Mouse (Mus musculus): ENCODE results near the gene Josd2. TPM values are rescaled to one million over a fixed set of nuclear protein-coding genes. Genes with fewer than 3 reads are reported as not detected.

Josd2 gene
- total and polyA plus RNA-seq, 3 experiments: 22.1 to 162 (median 55.0) TPM

DNA sequence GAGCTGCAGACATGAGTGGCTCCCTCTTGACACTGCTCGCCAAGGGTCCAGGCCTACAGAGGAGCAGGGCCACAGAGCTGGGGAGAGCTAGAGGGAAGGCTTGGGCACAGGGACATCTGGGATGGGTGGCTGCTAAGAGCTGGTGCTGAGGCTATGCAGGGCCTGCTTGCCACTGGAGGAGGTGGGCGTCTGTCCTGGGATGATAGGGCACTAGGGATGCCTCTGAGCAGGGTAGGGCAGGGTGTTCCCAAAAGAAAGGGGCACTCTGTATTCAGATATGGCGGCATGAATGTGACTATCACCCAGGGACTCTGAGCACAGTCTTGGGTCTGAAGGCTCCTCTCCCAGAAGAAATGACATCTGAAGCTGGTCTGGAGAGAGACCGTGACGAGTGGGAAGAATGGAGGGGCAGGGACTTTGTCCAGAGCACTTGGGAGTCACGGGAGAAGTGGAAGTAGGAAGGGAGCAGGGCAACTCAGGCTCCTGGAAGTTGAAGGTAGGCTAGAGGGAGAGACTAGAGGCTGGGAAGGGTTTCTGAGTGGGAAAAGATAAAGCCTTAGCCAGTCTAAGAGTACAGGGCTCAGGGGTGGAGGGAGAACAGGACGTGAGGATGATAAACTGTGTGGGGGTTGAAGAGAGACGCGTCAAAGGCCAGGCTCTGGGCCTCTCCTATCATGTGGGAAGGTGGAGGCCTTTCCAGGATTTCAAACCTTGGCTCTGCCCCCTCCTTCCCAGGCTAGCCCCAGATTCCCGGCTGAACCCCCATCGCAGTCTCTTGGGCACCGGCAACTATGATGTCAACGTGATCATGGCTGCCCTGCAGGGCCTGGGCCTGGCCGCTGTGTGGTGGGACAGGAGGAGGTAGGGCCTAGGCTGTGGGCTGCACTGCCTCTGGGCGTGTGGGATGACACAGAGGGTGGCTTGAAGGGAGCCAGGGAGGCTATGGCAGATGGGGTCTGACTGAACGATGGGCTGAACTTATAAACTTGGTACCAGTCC lies 2.2 kb downstream of the Josd2 start:
- Histone ChIP-seq H3K9me3 (replicated peaks) (no peaks in the 10 kb centered on the region), H3K4me3 (ENCODE audit: low read depth, low read length) (peak overlapping the region; percentile 57; the same call in 1 of the 2 replicates), H3K36me3 (replicated peaks) (peaks cover 37% of the 10 kb centered on the region), H3K27me3 (ENCODE audit: insufficient read depth, low read length) (peaks cover 7% of the 10 kb centered on the region), H3K4me1 (ENCODE audit: insufficient read depth, low read depth, low read length) (peaks cover 75% of the 10 kb centered on the region)
- no peak for TF ChIP-seq GATA1 (IDR thresholded peaks at IDR 0.05; ENCODE audit: borderline replicate concordance, low read length)
- no peak for TF ChIP-seq TAL1 (conservative IDR thresholded peaks at IDR 0.05; ENCODE audit: low read depth, low read length)
- TF ChIP-seq POLR2AphosphoS5 (IDR thresholded peaks at IDR 0.05; ENCODE audit: insufficient replicate concordance, low read depth, low read length): no peak
- no peak for TF ChIP-seq CTCF (IDR thresholded peaks at IDR 0.05; ENCODE audit: low read depth, low read length)
- no peak for TF ChIP-seq GATA2 (IDR thresholded peaks at IDR 0.05; ENCODE audit: borderline replicate concordance, low read depth, low read length)
- no peak for ATAC-seq (ENCODE audit: extremely low read depth, insufficient number of reproducible peaks, low FRiP score, poor library complexity, severe bottlenecking)
- no peak for DNase-seq (ENCODE audit: low spot score)

DNA sequence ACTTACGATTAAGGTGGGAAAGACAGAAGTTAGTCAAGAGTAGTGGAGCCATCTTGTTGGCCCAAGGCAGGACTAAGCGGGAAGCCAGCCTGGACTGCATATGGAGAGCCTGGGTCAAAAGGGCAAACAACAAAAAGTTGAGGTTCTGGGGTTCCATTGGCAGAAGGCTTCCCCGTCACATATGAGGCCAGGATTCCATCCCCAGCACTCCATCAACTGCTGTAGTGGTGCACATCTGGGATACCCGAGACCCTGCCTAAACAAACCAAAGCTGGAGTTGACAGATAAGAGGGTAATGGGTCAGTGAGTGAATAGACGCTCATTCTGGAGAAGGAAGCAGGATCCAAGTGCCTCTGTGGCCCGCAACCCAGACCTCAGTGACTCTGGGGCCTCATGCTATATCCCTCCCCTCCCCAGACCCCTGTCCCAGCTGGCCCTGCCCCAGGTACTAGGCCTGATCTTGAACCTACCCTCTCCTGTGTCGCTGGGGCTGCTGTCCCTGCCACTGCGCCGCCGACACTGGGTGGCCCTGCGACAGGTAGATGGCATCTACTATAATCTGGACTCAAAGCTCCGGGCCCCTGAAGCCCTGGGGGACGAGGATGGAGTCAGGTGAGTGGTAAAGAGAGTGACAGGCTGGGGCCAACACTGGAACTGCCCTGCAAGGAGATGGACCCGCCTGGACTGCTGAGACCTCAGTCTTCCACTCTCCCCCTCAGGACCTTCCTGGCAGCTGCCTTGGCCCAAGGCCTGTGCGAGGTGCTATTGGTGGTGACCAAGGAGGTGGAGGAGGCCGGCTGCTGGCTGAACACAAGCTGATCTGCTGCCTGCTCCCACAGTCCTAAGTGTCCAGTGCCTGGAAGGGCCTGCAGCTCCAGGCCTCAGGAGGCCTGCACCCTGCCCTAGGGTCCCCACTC lies 3.2 kb downstream of the Josd2 start:
- ATAC-seq (ENCODE audit: extremely low read depth, insufficient number of reproducible peaks, low FRiP score, poor library complexity, severe bottlenecking) (no peak), DNase-seq (ENCODE audit: low spot score) (no peak)
- Histone ChIP-seq H3K36me3 (replicated peaks) (peaks cover 37% of the 10 kb centered on the region), H3K9me3 (replicated peaks) (no peaks in the 10 kb centered on the region), H3K4me3 (ENCODE audit: low read depth, low read length) (no peak overlapping the region; the same call in 1 of the 2 replicates), H3K4me1 (ENCODE audit: insufficient read depth, low read depth, low read length) (peaks cover 80% of the 10 kb centered on the region), H3K27me3 (ENCODE audit: insufficient read depth, low read length) (peaks cover 15% of the 10 kb centered on the region)
- TF ChIP-seq TAL1 (conservative IDR thresholded peaks at IDR 0.05; ENCODE audit: low read depth, low read length): peak; percentile 37; the same call in 1 of the 2 replicates
- no peak for TF ChIP-seq GATA2 (IDR thresholded peaks at IDR 0.05; ENCODE audit: borderline replicate concordance, low read depth, low read length)

DNA sequence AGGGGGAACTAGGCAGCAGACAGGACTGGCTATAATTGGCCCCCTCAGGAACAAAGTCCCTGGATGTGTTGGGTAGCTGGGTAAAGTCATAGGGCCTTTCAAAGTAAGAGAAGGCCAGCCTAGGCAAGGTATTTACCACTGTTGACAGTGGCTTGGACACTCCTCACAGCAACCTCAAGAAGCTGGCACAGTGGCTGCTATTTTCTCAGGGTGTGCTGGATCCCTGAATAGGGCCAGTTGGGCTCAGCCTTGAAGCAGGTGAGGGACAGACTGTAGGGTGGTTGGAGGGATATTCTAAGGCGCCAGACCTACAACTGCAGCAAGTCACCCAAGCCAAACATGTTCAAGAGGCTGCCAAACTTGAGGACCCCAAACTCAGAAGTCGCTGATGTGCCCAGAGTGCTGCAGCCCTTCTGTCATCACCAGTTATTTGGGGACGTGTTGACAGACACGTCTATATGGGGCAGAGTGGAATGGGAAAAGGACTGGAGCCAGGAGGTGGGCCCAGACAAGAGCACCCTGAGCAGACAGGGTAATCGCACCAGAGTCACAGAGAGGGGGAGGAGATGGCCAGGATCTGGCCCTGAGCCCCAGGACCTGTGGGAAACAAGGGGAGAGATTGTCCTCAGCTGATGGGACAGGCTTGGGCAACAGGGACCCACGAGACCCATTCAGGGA lies 4.2 kb downstream of the Josd2 start:
- no peak overlapping the region for H3K4me3 ChIP-seq (ENCODE audit: low read depth, low read length)
- TF ChIP-seq GATA2 (IDR thresholded peaks at IDR 0.05; ENCODE audit: borderline replicate concordance, low read depth, low read length) (no peak), POLR2AphosphoS5 (IDR thresholded peaks at IDR 0.05; ENCODE audit: insufficient replicate concordance, low read depth, low read length) (no peak), CTCF (IDR thresholded peaks at IDR 0.05; ENCODE audit: low read depth, low read length) (no peak)
- peaks cover 73% of the 10 kb centered on the region for H3K4me1 ChIP-seq (ENCODE audit: insufficient read depth, low read depth, low read length)
- DNase-seq (ENCODE audit: low spot score) (no peak), ATAC-seq (ENCODE audit: extremely low read depth, insufficient number of reproducible peaks, low FRiP score, poor library complexity, severe bottlenecking) (no peak)
- H3K36me3 ChIP-seq (replicated peaks): peaks cover 37% of the 10 kb centered on the region
- H3K9me3 ChIP-seq (replicated peaks): no peaks in the 10 kb centered on the region
- peaks cover 15% of the 10 kb centered on the region for H3K27me3 ChIP-seq (ENCODE audit: insufficient read depth, low read length)

GRCm38 (mm10) chr7:44472558-44472885 lies 4.7 kb downstream of the Josd2 start:
- no peak overlapping the region for H3K4me3 ChIP-seq (ENCODE audit: low read depth, low read length)
- DNase-seq (ENCODE audit: low spot score): no peak
- H3K36me3 ChIP-seq (replicated peaks): peaks cover 37% of the 10 kb centered on the region
- ATAC-seq (ENCODE audit: extremely low read depth, insufficient number of reproducible peaks, low FRiP score, poor library complexity, severe bottlenecking): no peak
- peaks cover 68% of the 10 kb centered on the region for H3K4me1 ChIP-seq (ENCODE audit: insufficient read depth, low read depth, low read length)
- no peaks in the 10 kb centered on the region for H3K9me3 ChIP-seq (replicated peaks)
- no peak for TF ChIP-seq TAL1 (conservative IDR thresholded peaks at IDR 0.05; ENCODE audit: low read depth, low read length)
- TF ChIP-seq GATA1 (IDR thresholded peaks at IDR 0.05; ENCODE audit: borderline replicate concordance, low read length): no peak
- TF ChIP-seq CTCF (IDR thresholded peaks at IDR 0.05; ENCODE audit: low read depth, low read length): no peak
- TF ChIP-seq GATA2 (IDR thresholded peaks at IDR 0.05; ENCODE audit: borderline replicate concordance, low read depth, low read length): no peak
- TF ChIP-seq POLR2AphosphoS5 (IDR thresholded peaks at IDR 0.05; ENCODE audit: insufficient replicate concordance, low read depth, low read length): no peak
- peaks cover 15% of the 10 kb centered on the region for H3K27me3 ChIP-seq (ENCODE audit: insufficient read depth, low read length)

GRCm38 (mm10) chr7:44472961-44473646 lies 5.3 kb downstream of the Josd2 start:
- DNase-seq (ENCODE audit: low spot score) (no peak), ATAC-seq (ENCODE audit: extremely low read depth, insufficient number of reproducible peaks, low FRiP score, poor library complexity, severe bottlenecking) (no peak)
- H3K4me3 ChIP-seq (ENCODE audit: low read depth, low read length): no peak overlapping the region; the same call in 1 of the 2 replicates
- H3K36me3 ChIP-seq (replicated peaks): peaks cover 37% of the 10 kb centered on the region
- peaks cover 18% of the 10 kb centered on the region for H3K27me3 ChIP-seq (ENCODE audit: insufficient read depth, low read length)
- H3K9me3 ChIP-seq (replicated peaks): no peaks in the 10 kb centered on the region
- TF ChIP-seq GATA2 (IDR thresholded peaks at IDR 0.05; ENCODE audit: borderline replicate concordance, low read depth, low read length) (no peak), POLR2AphosphoS5 (IDR thresholded peaks at IDR 0.05; ENCODE audit: insufficient replicate concordance, low read depth, low read length) (no peak), CTCF (IDR thresholded peaks at IDR 0.05; ENCODE audit: low read depth, low read length) (no peak), GATA1 (IDR thresholded peaks at IDR 0.05; ENCODE audit: borderline replicate concordance, low read length) (no peak), TAL1 (conservative IDR thresholded peaks at IDR 0.05; ENCODE audit: low read depth, low read length) (no peak)
- peaks cover 65% of the 10 kb centered on the region for H3K4me1 ChIP-seq (ENCODE audit: insufficient read depth, low read depth, low read length)

Measured in G1E (cell line).